Mouse (Mus musculus) granulocyte monocyte progenitor cell, adult 5-6 weeks (primary cell): ENCODE measurements at regions not wholly inside any gene's neighbourhood (a gene's known extent, or its start where the extent isn't known, plus 50 kb on each side); places are given as distances from the start of the nearest gene placed in this dataset.

Experiments
- ATAC-seq: replicated peaks from 2 replicates; pipeline ENCODE4 v1.8.0; 2016; ENCODE audit warnings: mild to moderate bottlenecking, moderate TSS enrichment, inconsistent platforms; ENCODE audit not compliant: poor library complexity, severe bottlenecking

- no peak for ATAC-seq
Observed at GRCm38 (mm10) chr2:75183293-75183692, 357.7 kb downstream of the Mtx2 start.

- no peak for ATAC-seq
Observed at GRCm38 (mm10) chr2:75202587-75203220, 377.1 kb downstream of the Mtx2 start.

- ATAC-seq, result no peak
Observed at GRCm38 (mm10) chr2:75208821-75209758, 383.5 kb downstream of the Mtx2 start.

GRCm38 (mm10) chr2:75209790-75210583 lies 384.4 kb downstream of the Mtx2 start:
- ATAC-seq, result no peak

- ATAC-seq, result no peak
Observed at GRCm38 (mm10) chr2:75216931-75217330, 391.3 kb downstream of the Mtx2 start.

GRCm38 (mm10) chr2:75220775-75221359 lies 395.3 kb downstream of the Mtx2 start:
- ATAC-seq, result no peak

GRCm38 (mm10) chr2:75224443-75224842 lies 398.8 kb downstream of the Mtx2 start:
- no peak for ATAC-seq

- ATAC-seq, result no peak
Observed at GRCm38 (mm10) chr2:75240976-75241375, 415.4 kb downstream of the Mtx2 start.

GRCm38 (mm10) chr2:75244311-75245033 lies 414.6 kb upstream of the Hnrnpa3 start:
- ATAC-seq, result no peak

- ATAC-seq, result no peak
Observed at GRCm38 (mm10) chr2:75245256-75245655, 413.8 kb upstream of the Hnrnpa3 start.

GRCm38 (mm10) chr2:75245662-75246061 lies 413.4 kb upstream of the Hnrnpa3 start:
- no peak for ATAC-seq

- no peak for ATAC-seq
Observed at GRCm38 (mm10) chr2:75246082-75246743, 412.8 kb upstream of the Hnrnpa3 start.

GRCm38 (mm10) chr2:75248251-75248650 lies 410.8 kb upstream of the Hnrnpa3 start:
- ATAC-seq, result no peak

GRCm38 (mm10) chr2:75250507-75250906 lies 408.6 kb upstream of the Hnrnpa3 start:
- ATAC-seq, result no peak

- ATAC-seq, result no peak
Observed at GRCm38 (mm10) chr2:75252829-75253228, 406.2 kb upstream of the Hnrnpa3 start.

GRCm38 (mm10) chr2:75265218-75265617 lies 393.8 kb upstream of the Hnrnpa3 start:
- no peak for ATAC-seq

GRCm38 (mm10) chr2:75265739-75266699 lies 393.0 kb upstream of the Hnrnpa3 start:
- ATAC-seq, result no peak

GRCm38 (mm10) chr2:75267949-75268348 lies 391.1 kb upstream of the Hnrnpa3 start:
- ATAC-seq, result peak; percentile 40; the same call in 1 of the 2 replicates
